Mouse (Mus musculus): ENCODE measurements at regions not wholly inside any gene's neighbourhood (a gene's known extent, or its start where the extent isn't known, plus 50 kb on each side); places are given as distances from the start of the nearest gene placed in this dataset.

DNA sequence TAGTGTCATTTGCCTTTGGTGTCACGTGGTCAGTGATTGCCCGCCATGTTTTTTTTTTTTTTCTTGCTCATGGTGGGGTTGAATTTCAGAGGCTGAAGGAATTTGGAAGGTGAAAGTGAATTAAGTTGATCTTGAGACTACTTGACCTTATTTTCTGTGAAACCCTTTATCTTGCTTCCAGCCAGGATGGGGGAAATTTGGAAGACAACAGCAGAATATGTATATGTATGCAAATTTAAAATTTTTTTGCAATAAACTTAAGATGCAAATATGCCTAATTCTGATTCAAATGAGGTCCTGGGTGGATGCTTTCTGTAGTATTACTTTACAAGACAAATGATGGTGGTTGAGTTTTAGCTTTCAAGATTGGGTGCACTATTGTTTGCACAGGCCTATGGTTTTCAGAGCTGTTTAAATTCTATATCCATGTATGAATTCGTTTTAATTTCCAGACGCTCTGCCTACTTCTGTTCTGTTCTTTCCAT lies 315.6 kb downstream of the Bckdhb start:
- Histone ChIP-seq H3K36me3 (ENCODE audit: control insufficient read depth, insufficient read depth) (no peaks in the 10 kb centered on the region), H3K9me3 (replicated peaks; ENCODE audit: control insufficient read depth, low read length) (no peaks in the 10 kb centered on the region), H3K9ac (ENCODE audit: low read length) (no peak overlapping the region), H3K4me2 (ENCODE audit: low read depth, low read length) (no peak overlapping the region), H3K4me3 (ENCODE audit: low read length) (no peak overlapping the region), H3K27me3 (ENCODE audit: control insufficient read depth, insufficient read depth, low read length) (no peaks in the 10 kb centered on the region), H3K27ac (ENCODE audit: low read length) (no peak overlapping the region), H3K4me1 (ENCODE audit: control insufficient read depth, insufficient read depth, low read length) (no peaks in the 10 kb centered on the region)
- 79% methylated on average over 4 of the region's 4 CpGs for WGBS
- ATAC-seq (replicated peaks; ENCODE audit: extremely low read depth, insufficient read depth, low FRiP score): no peak

DNA sequence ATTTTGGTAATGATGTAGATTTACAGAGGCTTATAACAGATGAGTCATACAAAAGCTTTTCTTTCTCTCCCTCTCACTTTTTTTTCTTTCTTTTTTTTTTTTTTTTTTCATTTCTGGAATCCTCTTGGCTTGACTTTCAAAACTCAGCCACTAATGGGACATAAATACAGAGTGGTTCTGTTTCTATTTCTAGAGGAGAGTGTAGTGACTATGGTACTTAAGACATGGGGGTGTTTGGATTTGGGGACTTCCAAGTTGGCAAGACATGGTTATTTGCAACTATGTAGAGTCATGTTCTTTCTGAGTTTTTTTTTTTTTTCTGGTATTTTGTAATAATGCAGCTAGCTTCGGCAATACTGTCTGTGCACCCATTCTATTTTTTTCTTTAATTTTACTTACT lies 324.8 kb downstream of the Bckdhb start:
- Histone ChIP-seq H3K4me3 (ENCODE audit: low read length) (no peak overlapping the region), H3K9ac (ENCODE audit: low read length) (no peak overlapping the region), H3K27ac (ENCODE audit: low read length) (no peak overlapping the region), H3K27me3 (ENCODE audit: control insufficient read depth, insufficient read depth, low read length) (no peaks in the 10 kb centered on the region), H3K4me1 (ENCODE audit: control insufficient read depth, insufficient read depth, low read length) (no peaks in the 10 kb centered on the region), H3K9me3 (replicated peaks; ENCODE audit: control insufficient read depth, low read length) (no peaks in the 10 kb centered on the region), H3K4me2 (ENCODE audit: low read depth, low read length) (no peak overlapping the region), H3K36me3 (ENCODE audit: control insufficient read depth, insufficient read depth) (no peaks in the 10 kb centered on the region)
- 84% methylated on average over 1 of the region's 1 CpGs for WGBS
- no peak for ATAC-seq (replicated peaks; ENCODE audit: extremely low read depth, insufficient read depth, low FRiP score)

DNA sequence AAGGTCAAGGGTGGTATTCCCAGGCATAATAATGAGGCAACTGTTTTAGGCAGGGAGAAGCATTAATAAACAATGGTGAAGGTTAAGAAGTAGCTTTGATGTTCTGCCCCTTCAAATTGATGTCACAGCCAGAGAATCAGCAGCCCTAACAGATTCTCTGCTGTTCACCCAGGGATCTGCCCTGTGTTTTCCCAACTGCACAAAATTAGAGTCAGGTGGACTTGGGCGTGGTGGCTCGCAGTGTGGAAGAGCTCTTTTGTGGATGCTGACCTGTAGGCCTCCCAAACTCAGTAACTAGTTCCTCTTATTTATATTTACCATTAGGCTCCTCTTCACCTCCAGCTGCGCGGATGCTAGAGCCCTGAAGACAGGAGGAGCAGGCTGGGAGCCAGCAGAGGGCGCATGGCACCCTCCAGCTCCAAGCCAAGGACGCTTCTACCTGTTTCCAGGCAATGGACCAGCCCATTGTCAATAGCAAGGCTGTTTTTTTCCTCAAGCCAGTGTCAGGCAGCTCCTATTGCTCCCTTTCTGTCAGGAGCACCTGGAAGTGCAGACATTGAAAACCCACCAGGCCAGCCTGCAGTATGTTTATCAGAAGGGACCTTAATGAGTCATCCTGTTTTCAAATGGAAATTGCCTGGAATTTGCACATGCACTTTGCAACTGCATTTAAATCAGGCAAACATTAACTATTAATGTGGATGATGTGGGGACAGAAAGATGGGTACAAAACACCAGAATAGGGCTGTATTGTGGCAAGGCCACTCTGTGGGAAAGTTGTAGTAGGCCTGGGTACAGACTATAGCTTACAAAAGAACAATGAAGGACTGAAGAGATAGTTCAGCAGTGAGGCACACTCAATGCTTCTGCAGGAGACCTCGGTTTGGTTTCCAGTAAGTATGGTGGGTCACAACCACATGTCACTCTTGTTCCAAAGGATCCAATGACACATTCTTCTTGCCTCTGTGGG lies 328.4 kb downstream of the Bckdhb start:
- Histone ChIP-seq H3K4me2 (ENCODE audit: low read depth, low read length) (no peak overlapping the region), H3K27me3 (ENCODE audit: control insufficient read depth, insufficient read depth, low read length) (no peaks in the 10 kb centered on the region), H3K36me3 (ENCODE audit: control insufficient read depth, insufficient read depth) (no peaks in the 10 kb centered on the region), H3K4me1 (ENCODE audit: control insufficient read depth, insufficient read depth, low read length) (no peaks in the 10 kb centered on the region), H3K9me3 (replicated peaks; ENCODE audit: control insufficient read depth, low read length) (no peaks in the 10 kb centered on the region), H3K9ac (ENCODE audit: low read length) (no peak overlapping the region), H3K4me3 (ENCODE audit: low read length) (no peak overlapping the region), H3K27ac (ENCODE audit: low read length) (no peak overlapping the region)
- 21% methylated on average over 7 of the region's 7 CpGs for WGBS
- no peak for ATAC-seq (replicated peaks; ENCODE audit: extremely low read depth, insufficient read depth, low FRiP score)

DNA sequence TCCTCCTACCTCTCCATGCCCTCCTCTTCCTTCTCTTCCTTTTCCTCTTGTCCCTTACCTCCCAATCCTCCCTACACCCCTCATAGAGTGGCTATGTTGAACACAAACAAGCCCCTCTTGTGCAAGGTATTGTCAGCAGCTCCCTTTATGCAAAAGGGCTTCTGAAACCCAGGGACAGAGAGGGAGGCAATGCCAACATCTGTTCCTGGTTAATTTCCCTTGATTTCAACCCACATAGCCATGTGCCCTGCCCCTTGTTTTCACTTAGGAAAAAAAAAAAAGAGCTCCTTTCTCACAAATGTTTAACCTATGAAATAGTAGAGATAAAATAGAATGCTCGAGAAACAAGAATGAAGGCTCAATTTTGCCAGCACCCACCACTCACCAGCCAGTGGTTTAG lies 333.5 kb downstream of the Bckdhb start:
- H3K4me2 ChIP-seq (ENCODE audit: low read depth, low read length): no peak overlapping the region
- H3K36me3 ChIP-seq (ENCODE audit: control insufficient read depth, insufficient read depth): no peaks in the 10 kb centered on the region
- H3K4me1 ChIP-seq (ENCODE audit: control insufficient read depth, insufficient read depth, low read length): no peaks in the 10 kb centered on the region
- WGBS: 46% methylated on average over 1 of the region's 1 CpGs
- no peaks in the 10 kb centered on the region for H3K9me3 ChIP-seq (replicated peaks; ENCODE audit: control insufficient read depth, low read length)
- no peak for ATAC-seq (replicated peaks; ENCODE audit: extremely low read depth, insufficient read depth, low FRiP score)
- no peak overlapping the region for H3K9ac ChIP-seq (ENCODE audit: low read length)
- H3K27ac ChIP-seq (ENCODE audit: low read length): no peak overlapping the region
- no peak overlapping the region for H3K4me3 ChIP-seq (ENCODE audit: low read length)
- no peaks in the 10 kb centered on the region for H3K27me3 ChIP-seq (ENCODE audit: control insufficient read depth, insufficient read depth, low read length)

DNA sequence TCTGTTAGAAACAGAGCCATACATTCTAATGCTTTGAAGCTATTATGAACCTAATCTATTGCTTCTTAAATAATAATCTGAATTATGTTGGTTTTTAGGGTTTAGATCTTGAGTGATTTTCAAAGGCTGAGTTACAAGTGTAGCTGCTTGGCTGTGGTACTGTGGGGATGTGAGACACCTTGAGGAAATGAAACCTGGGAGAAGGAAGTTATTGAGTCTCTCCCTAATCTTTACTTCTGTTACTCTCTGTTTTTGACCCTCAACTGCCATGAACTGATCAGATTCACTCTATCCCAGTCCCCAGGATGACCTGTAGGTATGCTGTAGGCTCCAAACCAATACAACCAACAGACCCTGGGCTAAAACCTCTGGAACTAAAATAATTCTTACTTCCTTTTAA lies 334.8 kb downstream of the Bckdhb start:
- no peak overlapping the region for H3K4me2 ChIP-seq (ENCODE audit: low read depth, low read length)
- no peaks in the 10 kb centered on the region for H3K27me3 ChIP-seq (ENCODE audit: control insufficient read depth, insufficient read depth, low read length)
- no peaks in the 10 kb centered on the region for H3K36me3 ChIP-seq (ENCODE audit: control insufficient read depth, insufficient read depth)
- no peak overlapping the region for H3K4me3 ChIP-seq (ENCODE audit: low read length)
- ATAC-seq (replicated peaks; ENCODE audit: extremely low read depth, insufficient read depth, low FRiP score): no peak
- no peaks in the 10 kb centered on the region for H3K4me1 ChIP-seq (ENCODE audit: control insufficient read depth, insufficient read depth, low read length)
- H3K27ac ChIP-seq (ENCODE audit: low read length): no peak overlapping the region
- no peaks in the 10 kb centered on the region for H3K9me3 ChIP-seq (replicated peaks; ENCODE audit: control insufficient read depth, low read length)
- H3K9ac ChIP-seq (ENCODE audit: low read length): no peak overlapping the region

DNA sequence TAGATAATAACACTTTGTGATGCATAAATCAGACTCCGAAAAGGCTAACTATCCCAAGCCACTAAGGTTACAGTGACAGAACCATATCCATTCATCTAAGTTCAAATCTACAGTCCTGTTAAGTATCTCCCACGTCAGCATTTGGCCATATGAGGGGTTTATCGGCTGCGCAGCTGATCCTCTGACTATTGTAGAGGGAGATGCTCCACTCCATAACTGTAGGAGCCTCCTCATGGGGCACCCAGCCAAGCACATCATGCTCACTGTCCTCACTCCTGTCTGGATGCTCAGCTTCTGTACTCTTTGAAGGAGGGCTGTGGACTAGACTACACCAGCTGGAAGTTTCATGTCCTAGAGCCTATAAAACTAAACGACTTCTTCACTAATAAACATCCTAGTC lies 337.2 kb downstream of the Bckdhb start:
- Histone ChIP-seq H3K4me1 (ENCODE audit: control insufficient read depth, insufficient read depth, low read length) (no peaks in the 10 kb centered on the region), H3K36me3 (ENCODE audit: control insufficient read depth, insufficient read depth) (no peaks in the 10 kb centered on the region), H3K27me3 (ENCODE audit: control insufficient read depth, insufficient read depth, low read length) (no peaks in the 10 kb centered on the region), H3K4me3 (ENCODE audit: low read length) (no peak overlapping the region), H3K9ac (ENCODE audit: low read length) (no peak overlapping the region), H3K27ac (ENCODE audit: low read length) (no peak overlapping the region), H3K4me2 (ENCODE audit: low read depth, low read length) (no peak overlapping the region), H3K9me3 (replicated peaks; ENCODE audit: control insufficient read depth, low read length) (no peaks in the 10 kb centered on the region)
- ATAC-seq (replicated peaks; ENCODE audit: extremely low read depth, insufficient read depth, low FRiP score): no peak
- WGBS: 62% methylated on average over 5 of the region's 5 CpGs

DNA sequence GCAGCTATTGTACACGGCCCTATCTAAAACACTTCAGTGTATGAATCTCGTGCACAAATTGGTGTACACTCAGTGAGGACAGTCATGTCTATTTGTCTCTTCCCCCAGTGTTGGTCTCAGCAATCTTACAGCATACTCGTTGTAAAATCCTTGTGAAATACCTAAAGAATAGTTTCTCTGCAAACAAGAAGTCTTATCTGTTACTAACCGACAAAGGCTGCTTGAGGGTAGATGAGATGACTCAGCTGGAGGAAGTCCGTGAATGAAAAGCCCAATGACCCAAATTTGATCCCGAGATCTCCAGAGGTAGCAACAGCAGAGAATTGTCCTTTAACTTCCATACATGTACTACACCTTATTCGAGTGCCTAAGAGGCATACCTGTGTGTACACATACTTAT lies 342.0 kb downstream of the Bckdhb start:
- 46% methylated on average over 7 of the region's 7 CpGs for WGBS
- Histone ChIP-seq H3K9me3 (replicated peaks; ENCODE audit: control insufficient read depth, low read length) (no peaks in the 10 kb centered on the region), H3K9ac (ENCODE audit: low read length) (no peak overlapping the region), H3K4me3 (ENCODE audit: low read length) (no peak overlapping the region), H3K4me2 (ENCODE audit: low read depth, low read length) (no peak overlapping the region), H3K36me3 (ENCODE audit: control insufficient read depth, insufficient read depth) (no peaks in the 10 kb centered on the region), H3K27ac (ENCODE audit: low read length) (no peak overlapping the region), H3K27me3 (ENCODE audit: control insufficient read depth, insufficient read depth, low read length) (no peaks in the 10 kb centered on the region), H3K4me1 (ENCODE audit: control insufficient read depth, insufficient read depth, low read length) (no peaks in the 10 kb centered on the region)
- ATAC-seq (replicated peaks; ENCODE audit: extremely low read depth, insufficient read depth, low FRiP score): no peak

DNA sequence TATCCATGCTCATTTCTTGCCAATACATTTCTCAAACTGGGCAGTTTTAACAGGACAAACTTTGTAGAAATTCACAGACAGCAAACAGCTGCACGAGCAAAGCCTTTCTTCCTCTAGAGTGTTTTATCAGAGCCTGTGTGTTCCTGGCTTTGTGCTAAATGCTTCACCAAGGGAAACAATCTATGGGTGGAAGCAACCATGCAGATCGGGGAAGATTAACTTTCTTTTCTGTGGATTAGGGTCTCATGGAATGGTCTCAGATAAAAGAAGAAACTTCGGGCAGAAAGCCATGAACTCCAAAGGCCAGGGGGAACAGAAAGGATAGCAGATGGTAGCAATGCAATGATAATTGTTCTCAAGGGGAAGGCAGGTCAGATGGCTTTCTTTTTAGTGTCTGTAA lies 349.7 kb downstream of the Bckdhb start:
- ATAC-seq (replicated peaks; ENCODE audit: extremely low read depth, insufficient read depth, low FRiP score): no peak
- WGBS: 44% methylated on average over 3 of the region's 3 CpGs
- no peak overlapping the region for H3K4me2 ChIP-seq (ENCODE audit: low read depth, low read length)
- H3K36me3 ChIP-seq (ENCODE audit: control insufficient read depth, insufficient read depth): no peaks in the 10 kb centered on the region
- H3K4me1 ChIP-seq (ENCODE audit: control insufficient read depth, insufficient read depth, low read length): no peaks in the 10 kb centered on the region
- H3K4me3 ChIP-seq (ENCODE audit: low read length): no peak overlapping the region
- no peaks in the 10 kb centered on the region for H3K9me3 ChIP-seq (replicated peaks; ENCODE audit: control insufficient read depth, low read length)
- H3K27me3 ChIP-seq (ENCODE audit: control insufficient read depth, insufficient read depth, low read length): no peaks in the 10 kb centered on the region
- H3K9ac ChIP-seq (ENCODE audit: low read length): no peak overlapping the region
- no peak overlapping the region for H3K27ac ChIP-seq (ENCODE audit: low read length)

DNA sequence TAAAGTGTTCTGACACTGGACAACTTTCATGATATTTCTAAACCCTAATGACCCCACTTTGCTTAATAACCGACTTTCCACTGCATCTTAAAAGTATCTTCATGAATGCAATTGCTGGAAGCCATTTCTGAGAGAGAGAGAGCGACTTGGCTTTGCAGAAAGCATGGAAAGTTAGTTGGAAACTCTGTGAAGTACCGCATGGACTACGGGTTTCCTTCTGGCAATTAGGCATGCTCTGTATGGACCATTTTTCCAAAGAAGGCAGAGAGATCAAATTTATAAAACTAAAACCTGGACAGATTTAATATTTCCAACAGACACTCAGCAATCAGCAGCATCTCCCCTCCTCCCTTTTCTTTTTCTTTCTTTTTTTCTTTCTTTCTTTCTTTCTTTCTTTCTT lies 353.4 kb downstream of the Bckdhb start:
- no peaks in the 10 kb centered on the region for H3K4me1 ChIP-seq (ENCODE audit: control insufficient read depth, insufficient read depth, low read length)
- H3K4me3 ChIP-seq (ENCODE audit: low read length): no peak overlapping the region
- no peak overlapping the region for H3K9ac ChIP-seq (ENCODE audit: low read length)
- ATAC-seq (replicated peaks; ENCODE audit: extremely low read depth, insufficient read depth, low FRiP score): no peak
- no peak overlapping the region for H3K27ac ChIP-seq (ENCODE audit: low read length)
- WGBS: 87% methylated on average over 4 of the region's 4 CpGs
- no peak overlapping the region for H3K4me2 ChIP-seq (ENCODE audit: low read depth, low read length)
- no peaks in the 10 kb centered on the region for H3K9me3 ChIP-seq (replicated peaks; ENCODE audit: control insufficient read depth, low read length)
- H3K27me3 ChIP-seq (ENCODE audit: control insufficient read depth, insufficient read depth, low read length): no peaks in the 10 kb centered on the region
- no peaks in the 10 kb centered on the region for H3K36me3 ChIP-seq (ENCODE audit: control insufficient read depth, insufficient read depth)

Measured in heart, embryonic 16.5 days (tissue).